Mouse (Mus musculus) spleen, adult 2 months (tissue): Measurements from ENCODE around the gene Padi6. TPM values are rescaled to one million over a fixed set of nuclear protein-coding genes. Genes with fewer than 3 reads are reported as not detected.
A peak's percentile ranks its signal among the peaks of the same experiment; 100 is the strongest.

ENCODE experiments used
- DNase-seq, 2 experiments: peaks; one replicate each; pipeline versions ENCODE4 v3.0.0 to v3.0.0-alpha.2; 2012 to 2021; ENCODE audit warnings: low spot score in 2 of 2, low read depth in 1 of 2
- H3K27ac ChIP-seq: fragments of 200-500 bp; 2 replicates; pipeline ENCODE4 v1.5.1; 2012; ENCODE audit warnings: low read length, inconsistent platforms; ENCODE audit not compliant: insufficient read depth
- H3K27me3 ChIP-seq: fragments of 200-500 bp; 2 replicates; pipeline ENCODE4 v1.6.1; 2012; ENCODE audit warnings: mild to moderate bottlenecking, moderate library complexity, low read length, inconsistent platforms; ENCODE audit not compliant: control insufficient read depth, insufficient read depth
- H3K36me3 ChIP-seq: fragments of 200-500 bp; 2 replicates; pipeline ENCODE4 v1.6.1; 2012; ENCODE audit warnings: mild to moderate bottlenecking, low read length, inconsistent platforms; ENCODE audit not compliant: control insufficient read depth, insufficient read depth
- H3K4me1 ChIP-seq: fragments of 200-500 bp; 2 replicates; pipeline ENCODE4 v1.6.1; 2011; ENCODE audit warnings: inconsistent platforms; ENCODE audit not compliant: control insufficient read depth, insufficient read depth, insufficient read length
- H3K4me3 ChIP-seq: fragments of 200-500 bp; 2 replicates; pipeline ENCODE4 v1.5.1; 2011; ENCODE audit warnings: mild to moderate bottlenecking, inconsistent platforms; ENCODE audit not compliant: insufficient read depth, insufficient read length; ENCODE audit errors: extremely low read depth
- CTCF ChIP-seq: fragments of 200-500 bp; IDR thresholded peaks from 2 replicates; pipeline ENCODE4 v1.5.1; 2011; ENCODE audit warnings: mild to moderate bottlenecking, inconsistent platforms; ENCODE audit not compliant: insufficient read depth, insufficient read length, insufficient replicate concordance; ENCODE audit errors: extremely low read depth
- POLR2A ChIP-seq: fragments of 200-500 bp; IDR thresholded peaks from 2 replicates; pipeline ENCODE4 v1.6.1; 2011; ENCODE audit warnings: low read depth, low read length, inconsistent platforms
- WGBS: fragments of 180-500 bp; shearing (Covaris S2); methylation state at CpG from one replicate; pipeline ENCODE4 v1.1.7; 2018; 5-methylcytosine and 5-hydroxymethylcytosine counted together
- polyA plus RNA-seq: library from polyadenylated mRNA; depleted of rRNA; stranded (reverse); fragments of >200 nt; gene quantifications from 2 replicates; pipeline ENCODE4 v1.2.3, GENCODE M21; 2012

Padi6 gene
- polyA plus RNA-seq, 1 experiment: 0.09 TPM

DNA sequence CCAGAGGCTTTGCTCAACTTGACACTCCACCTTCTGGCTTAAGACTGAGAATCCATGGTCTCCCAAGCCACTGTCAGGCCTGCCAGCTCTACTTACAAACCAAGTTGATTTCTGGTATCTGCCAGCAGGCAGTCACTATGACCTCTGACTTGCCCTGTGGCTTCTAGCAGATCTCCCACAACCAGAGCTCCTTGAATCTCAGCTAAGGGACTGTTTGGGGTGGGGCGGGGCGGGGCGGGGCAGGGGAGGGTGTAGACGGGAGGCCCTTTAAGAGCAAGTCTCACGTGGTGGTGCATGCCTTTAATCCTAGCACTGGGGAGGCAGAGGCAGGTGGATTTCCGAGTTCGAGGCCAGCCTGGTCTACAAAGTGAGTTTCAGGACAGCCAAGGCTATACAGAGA is 9.6 kb downstream of the Padi6 start:
- no peak overlapping the region for H3K4me3 ChIP-seq
- no peaks in the 10 kb centered on the region for H3K36me3 ChIP-seq
- H3K27me3 ChIP-seq: no peaks in the 10 kb centered on the region
- TF ChIP-seq CTCF (no peak), POLR2A (no peak)
- no peak overlapping the region for H3K27ac ChIP-seq
- 78% methylated on average over 7 of the region's 7 CpGs for WGBS
- no peak for DNase-seq
- H3K4me1 ChIP-seq: no peaks in the 10 kb centered on the region

DNA sequence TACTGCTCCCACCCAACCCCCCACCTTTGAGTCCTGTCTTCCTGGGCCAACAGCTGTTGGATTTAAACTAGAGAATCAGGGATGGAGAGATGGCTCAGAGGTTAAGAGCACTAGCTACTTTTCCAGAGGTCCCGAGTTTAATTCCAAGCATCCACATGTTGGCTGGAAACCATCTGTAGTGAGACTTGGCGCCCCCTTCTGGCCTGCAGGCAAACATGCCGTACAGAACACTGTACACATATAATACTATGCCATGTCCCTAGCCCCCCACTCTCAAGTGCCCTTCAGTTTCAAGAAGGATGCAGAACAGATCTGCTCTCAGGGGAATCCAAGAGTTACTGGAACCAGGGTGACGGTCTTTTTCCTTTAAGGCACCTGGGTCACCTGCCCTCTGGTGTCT is 10.8 kb downstream of the Padi6 start:
- WGBS: 81% methylated on average over 4 of the region's 4 CpGs
- Histone ChIP-seq H3K4me1 (no peaks in the 10 kb centered on the region), H3K4me3 (no peak overlapping the region), H3K27ac (no peak overlapping the region), H3K36me3 (no peaks in the 10 kb centered on the region), H3K27me3 (no peaks in the 10 kb centered on the region)
- DNase-seq: no peak
- TF ChIP-seq CTCF (no peak), POLR2A (no peak)

DNA sequence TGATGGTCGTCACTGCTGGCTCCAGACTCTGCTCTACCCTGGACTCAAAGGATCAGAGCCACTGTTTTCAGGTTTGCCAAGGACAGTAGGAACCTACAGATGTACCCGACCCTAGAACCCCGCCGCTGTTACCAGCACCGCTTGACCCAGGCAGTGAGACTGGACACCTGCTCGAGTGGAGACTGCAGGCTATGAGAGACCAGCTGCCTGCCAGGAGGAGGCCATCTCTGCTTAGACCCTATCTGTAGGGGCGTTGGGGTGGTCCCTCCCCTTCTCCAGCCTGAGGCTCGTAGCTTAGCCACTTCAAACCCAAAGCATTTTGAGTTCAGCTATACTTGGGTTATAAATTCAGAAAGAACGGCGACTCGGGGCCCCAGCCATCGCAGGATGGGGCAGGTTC is 15.5 kb downstream of the Padi6 start:
- H3K36me3 ChIP-seq: peaks cover 8% of the 10 kb centered on the region
- 93% methylated on average over 12 of the region's 12 CpGs for WGBS
- DNase-seq: no peak
- no peak overlapping the region for H3K27ac ChIP-seq
- H3K27me3 ChIP-seq: no peaks in the 10 kb centered on the region
- H3K4me1 ChIP-seq: no peaks in the 10 kb centered on the region
- TF ChIP-seq POLR2A: no peak
- TF ChIP-seq CTCF: no peak
- H3K4me3 ChIP-seq: no peak overlapping the region

DNA sequence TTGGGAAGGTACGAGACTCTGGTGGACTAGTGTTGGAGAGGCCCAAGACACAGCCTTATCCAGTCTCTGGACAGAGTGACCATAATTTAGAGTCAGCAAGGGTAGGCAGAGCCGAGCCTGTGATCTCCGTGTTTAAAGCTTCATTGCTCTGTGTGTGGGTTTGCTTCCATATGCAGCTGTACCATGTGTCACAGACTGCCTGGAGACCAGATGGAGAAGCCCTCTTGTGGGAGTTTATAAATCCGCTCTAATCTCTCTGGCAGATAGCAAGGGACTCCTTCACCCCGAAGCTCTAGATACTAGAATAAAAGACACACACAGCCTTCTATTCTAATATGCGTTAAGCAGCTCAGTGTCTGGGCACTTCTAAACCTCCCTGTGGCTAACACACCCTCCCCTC is 17.7 kb downstream of the Padi6 start:
- no peak for TF ChIP-seq CTCF
- no peak for TF ChIP-seq POLR2A
- DNase-seq: no peak
- H3K27me3 ChIP-seq: no peaks in the 10 kb centered on the region
- no peaks in the 10 kb centered on the region for H3K4me1 ChIP-seq
- H3K27ac ChIP-seq: no peak overlapping the region
- no peak overlapping the region for H3K4me3 ChIP-seq
- 85% methylated on average over 6 of the region's 6 CpGs for WGBS
- peaks cover 28% of the 10 kb centered on the region for H3K36me3 ChIP-seq

DNA sequence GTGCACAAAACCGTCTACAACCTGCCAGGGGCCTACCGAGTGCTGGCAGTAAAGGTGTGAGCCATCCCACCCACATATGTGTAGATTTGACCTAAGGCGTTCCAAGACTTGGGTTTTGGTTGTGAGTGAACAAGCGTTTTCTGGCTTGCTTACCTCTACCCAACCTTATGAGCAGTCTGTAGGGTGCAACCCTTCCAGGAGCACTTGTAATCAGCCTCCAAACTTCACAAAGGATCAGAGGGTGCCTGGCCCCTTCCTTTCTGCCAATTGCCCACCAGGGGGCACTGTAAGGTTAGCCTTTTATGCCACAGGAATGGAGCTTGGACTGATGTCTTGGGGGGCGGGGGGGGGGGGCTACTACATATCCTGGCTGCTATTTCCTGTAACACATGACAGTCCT is 18.6 kb downstream of the Padi6 start:
- Histone ChIP-seq H3K4me1 (no peaks in the 10 kb centered on the region), H3K36me3 (peaks cover 32% of the 10 kb centered on the region), H3K27me3 (no peaks in the 10 kb centered on the region), H3K4me3 (no peak overlapping the region), H3K27ac (no peak overlapping the region)
- TF ChIP-seq POLR2A: no peak
- peak; percentile 48; the same call in 1 of the 2 replicates for TF ChIP-seq CTCF
- WGBS: 72% methylated on average over 5 of the region's 5 CpGs
- no peak for DNase-seq

DNA sequence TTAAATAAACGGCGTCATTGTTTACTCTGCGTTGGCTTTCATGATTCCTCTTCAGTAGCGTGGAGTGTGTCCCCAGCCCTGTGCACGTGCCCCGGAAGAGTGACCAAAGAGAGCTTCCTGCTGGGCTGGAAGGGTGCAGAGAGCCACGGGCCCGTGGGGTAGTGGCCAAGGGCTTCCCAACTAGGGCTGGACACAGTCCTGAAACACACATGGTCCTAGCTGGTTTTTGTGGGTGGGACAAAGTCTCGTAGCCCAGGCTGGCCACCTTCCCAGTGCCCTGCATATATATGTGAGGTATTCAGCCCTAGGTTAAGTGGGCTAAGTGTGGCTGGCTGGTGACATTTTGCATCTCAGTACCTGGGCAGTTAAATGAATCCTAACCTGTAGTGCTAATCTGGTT is 19.3 kb downstream of the Padi6 start:
- 88% methylated on average over 9 of the region's 9 CpGs for WGBS
- Histone ChIP-seq H3K27me3 (no peaks in the 10 kb centered on the region), H3K27ac (no peak overlapping the region), H3K36me3 (peaks cover 35% of the 10 kb centered on the region), H3K4me3 (no peak overlapping the region), H3K4me1 (no peaks in the 10 kb centered on the region)
- DNase-seq: no peak
- TF ChIP-seq CTCF (no peak), POLR2A (no peak)

DNA sequence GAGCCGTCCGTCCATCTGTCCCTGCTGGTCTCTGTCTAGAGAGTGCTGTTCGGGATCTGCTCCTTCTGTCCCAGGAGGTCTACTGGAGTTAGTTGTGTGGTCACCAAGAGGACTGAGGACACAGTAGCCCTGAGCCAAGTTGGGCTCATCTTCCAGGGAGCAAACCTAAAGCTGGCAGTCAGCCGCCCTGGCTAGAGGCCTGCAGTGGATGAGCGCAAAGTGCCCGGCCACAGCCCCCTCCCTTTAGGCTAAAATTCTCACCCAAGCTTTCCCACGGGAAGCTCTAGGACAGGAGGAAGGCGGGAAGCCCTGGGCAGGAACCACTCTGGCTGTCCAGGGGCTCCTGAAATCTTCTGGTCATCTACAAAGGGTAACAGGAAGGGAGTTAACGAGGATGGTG is 19.7 kb downstream of the Padi6 start:
- no peak overlapping the region for H3K4me3 ChIP-seq
- peaks cover 40% of the 10 kb centered on the region for H3K36me3 ChIP-seq
- TF ChIP-seq CTCF: no peak
- H3K27ac ChIP-seq: no peak overlapping the region
- WGBS: 94% methylated on average over 9 of the region's 9 CpGs
- no peak for DNase-seq
- H3K27me3 ChIP-seq: no peaks in the 10 kb centered on the region
- H3K4me1 ChIP-seq: no peaks in the 10 kb centered on the region
